Mouse (Mus musculus) liver, embryonic 14.5 days (tissue): ENCODE measurements around the gene Tle4.

Source experiments
- CTCF ChIP-seq: IDR thresholded peaks from 2 replicates; pipeline ENCODE4 v1.5.1; 2016; ENCODE audit warnings: antibody characterized with exemption, low read depth, control low read depth
- EP300 ChIP-seq: IDR thresholded peaks from 2 replicates; pipeline ENCODE4 v1.6.1; 2016; ENCODE audit warnings: antibody characterized with exemption, low read depth

GRCm38 (mm10) chr19:14563273-14563959 lies 34.4 kb downstream of the Tle4 start:
- TF ChIP-seq CTCF, result no peak
- no peak for TF ChIP-seq EP300
